Mouse (Mus musculus) hindbrain, embryonic 15.5 days (tissue): ENCODE measurements at regions not wholly inside any gene's neighbourhood (a gene's known extent, or its start where the extent isn't known, plus 50 kb on each side); places are given as distances from the start of the nearest gene placed in this dataset.

Experiments used
- ATAC-seq: fragments of 200-750 bp; cut with Nextera tagmentation; 2 replicates; pipeline ENCODE4 v1.8.0; 2017; ENCODE audit warnings: low read depth, moderate number of reproducible peaks, moderate TSS enrichment; ENCODE audit not compliant: low FRiP score
- H3K27ac ChIP-seq: fragments of 300-500 bp; sonication (generic); replicated peaks from 2 replicates; pipeline ENCODE4 v1.5.1; 2015; ENCODE audit warnings: mild to moderate bottlenecking, inconsistent platforms
- H3K27me3 ChIP-seq: fragments of 300-500 bp; sonication (generic); 2 replicates; pipeline ENCODE4 v1.6.1; 2015; ENCODE audit warnings: control low read depth, inconsistent platforms
- H3K36me3 ChIP-seq: fragments of 300-500 bp; sonication (generic); 2 replicates; pipeline ENCODE4 v1.6.1; 2015; ENCODE audit warnings: control low read depth, inconsistent platforms
- H3K4me1 ChIP-seq: fragments of 300-500 bp; sonication (generic); replicated peaks from 2 replicates; pipeline ENCODE4 v1.6.1; 2015; ENCODE audit warnings: control low read depth, inconsistent platforms
- H3K4me2 ChIP-seq: fragments of 300-500 bp; sonication (generic); 2 replicates; pipeline ENCODE4 v1.6.1; 2015; ENCODE audit warnings: moderate library complexity, mild to moderate bottlenecking, inconsistent platforms
- H3K4me3 ChIP-seq: fragments of 300-500 bp; sonication (generic); 2 replicates; pipeline ENCODE4 v1.5.1; 2015; ENCODE audit warnings: mild to moderate bottlenecking, inconsistent platforms
- H3K9ac ChIP-seq: fragments of 300-500 bp; sonication (generic); 2 replicates; pipeline ENCODE4 v1.6.1; 2015; ENCODE audit warnings: inconsistent platforms
- H3K9me3 ChIP-seq: fragments of 300-500 bp; sonication (generic); 2 replicates; pipeline ENCODE4 v1.6.1; 2016; ENCODE audit warnings: control low read depth, inconsistent platforms
- WGBS: fragments of 180-500 bp; shearing (Covaris S2); methylation state at CpG from one replicate; pipeline ENCODE4 v1.1.7; 2015; 5-methylcytosine and 5-hydroxymethylcytosine counted together

- no peak for ATAC-seq
- Histone ChIP-seq H3K4me1 (peaks cover 4% of the 10 kb centered on the region; the same call in 1 of the 2 replicates), H3K9ac (no peak overlapping the region), H3K4me3 (no peak overlapping the region), H3K36me3 (no peaks in the 10 kb centered on the region), H3K4me2 (no peak overlapping the region), H3K9me3 (no peaks in the 10 kb centered on the region), H3K27ac (no peak overlapping the region), H3K27me3 (no peaks in the 10 kb centered on the region)
- WGBS = 68% methylated on average over 6 of the region's 6 CpGs
Measured at GRCm38 (mm10) chr12:70547199-70547598, 94.3 kb downstream of the Tmx1 start.

GRCm38 (mm10) chr12:70549296-70549695, 96.4 kb downstream of the Tmx1 start:
- no peak overlapping the region for H3K27ac ChIP-seq
- H3K4me1 ChIP-seq = peaks cover under 1% of the 10 kb centered on the region; the same call in 1 of the 2 replicates
- H3K4me3 ChIP-seq = no peak overlapping the region
- no peak overlapping the region for H3K4me2 ChIP-seq
- no peaks in the 10 kb centered on the region for H3K36me3 ChIP-seq
- H3K9me3 ChIP-seq = no peaks in the 10 kb centered on the region
- WGBS = 78% methylated on average over 9 of the region's 9 CpGs
- no peak for ATAC-seq
- no peaks in the 10 kb centered on the region for H3K27me3 ChIP-seq
- no peak overlapping the region for H3K9ac ChIP-seq

GRCm38 (mm10) chr12:70553866-70554265, 101.0 kb downstream of the Tmx1 start:
- ATAC-seq = no peak
- whole genome bisulfite sequencing = 23% methylated on average over 6 of the region's 6 CpGs

GRCm38 (mm10) chr12:70554586-70554985, 101.7 kb downstream of the Tmx1 start:
- no peak overlapping the region for H3K9ac ChIP-seq
- H3K4me1 ChIP-seq = peaks cover 3% of the 10 kb centered on the region
- WGBS = 23% methylated on average over 7 of the region's 7 CpGs
- no peak overlapping the region for H3K27ac ChIP-seq
- H3K4me3 ChIP-seq = no peak overlapping the region
- ATAC-seq = no peak
- H3K9me3 ChIP-seq = no peaks in the 10 kb centered on the region
- H3K36me3 ChIP-seq = no peaks in the 10 kb centered on the region
- no peak overlapping the region for H3K4me2 ChIP-seq
- H3K27me3 ChIP-seq = no peaks in the 10 kb centered on the region

More at GRCm38 (mm10) chr12:70553866-70554265, 101.0 kb downstream of the Tmx1 start:
- H3K4me1 ChIP-seq = peaks cover 3% of the 10 kb centered on the region
- H3K36me3 ChIP-seq = no peaks in the 10 kb centered on the region
- H3K9me3 ChIP-seq = no peaks in the 10 kb centered on the region
- H3K27ac ChIP-seq = no peak overlapping the region
- H3K4me2 ChIP-seq = no peak overlapping the region
- no peak overlapping the region for H3K9ac ChIP-seq
- no peaks in the 10 kb centered on the region for H3K27me3 ChIP-seq
- no peak overlapping the region for H3K4me3 ChIP-seq

- H3K27me3 ChIP-seq = no peaks in the 10 kb centered on the region
- peaks cover 3% of the 10 kb centered on the region for H3K4me1 ChIP-seq
- no peak overlapping the region for H3K27ac ChIP-seq
- ATAC-seq = no peak
- H3K4me3 ChIP-seq = no peak overlapping the region
- no peak overlapping the region for H3K9ac ChIP-seq
- H3K36me3 ChIP-seq = no peaks in the 10 kb centered on the region
- H3K9me3 ChIP-seq = no peaks in the 10 kb centered on the region
- no peak overlapping the region for H3K4me2 ChIP-seq
- WGBS = 53% methylated on average over 3 of the region's 3 CpGs
Measured at GRCm38 (mm10) chr12:70555723-70556122, 102.8 kb downstream of the Tmx1 start.

- no peak overlapping the region for H3K9ac ChIP-seq
- WGBS = 68% methylated on average over 6 of the region's 6 CpGs
- H3K27me3 ChIP-seq = no peaks in the 10 kb centered on the region
- no peak for ATAC-seq
- H3K4me2 ChIP-seq = no peak overlapping the region
- H3K36me3 ChIP-seq = no peaks in the 10 kb centered on the region
- no peak overlapping the region for H3K4me3 ChIP-seq
- no peaks in the 10 kb centered on the region for H3K9me3 ChIP-seq
- no peak overlapping the region for H3K27ac ChIP-seq
- H3K4me1 ChIP-seq = peaks cover 3% of the 10 kb centered on the region
Measured at GRCm38 (mm10) chr12:70556820-70557219, 103.9 kb downstream of the Tmx1 start.

- no peak overlapping the region for H3K4me2 ChIP-seq
- WGBS = 92% methylated on average over 4 of the region's 4 CpGs
- no peak for ATAC-seq
Measured at GRCm38 (mm10) chr12:70563446-70563845, 110.6 kb downstream of the Tmx1 start.

GRCm38 (mm10) chr12:70575665-70576064, 122.8 kb downstream of the Tmx1 start:
- no peaks in the 10 kb centered on the region for H3K27me3 ChIP-seq
- WGBS = 57% methylated on average over 7 of the region's 7 CpGs
- ATAC-seq = no peak

More at GRCm38 (mm10) chr12:70563446-70563845, 110.6 kb downstream of the Tmx1 start:
- H3K9ac ChIP-seq = no peak overlapping the region
- H3K4me1 ChIP-seq = no peaks in the 10 kb centered on the region
- no peaks in the 10 kb centered on the region for H3K27me3 ChIP-seq
- H3K36me3 ChIP-seq = no peaks in the 10 kb centered on the region
- H3K4me3 ChIP-seq = no peak overlapping the region
- H3K27ac ChIP-seq = no peak overlapping the region
- no peaks in the 10 kb centered on the region for H3K9me3 ChIP-seq

GRCm38 (mm10) chr12:70577769-70578168, 124.9 kb downstream of the Tmx1 start:
- Histone ChIP-seq H3K4me1 (no peaks in the 10 kb centered on the region), H3K36me3 (no peaks in the 10 kb centered on the region), H3K27me3 (no peaks in the 10 kb centered on the region), H3K9me3 (no peaks in the 10 kb centered on the region), H3K4me2 (no peak overlapping the region), H3K27ac (no peak overlapping the region), H3K9ac (no peak overlapping the region), H3K4me3 (no peak overlapping the region)
- WGBS = 75% methylated on average over 4 of the region's 4 CpGs
- no peak for ATAC-seq

More at GRCm38 (mm10) chr12:70575665-70576064, 122.8 kb downstream of the Tmx1 start:
- H3K4me3 ChIP-seq = no peak overlapping the region
- no peak overlapping the region for H3K9ac ChIP-seq
- no peaks in the 10 kb centered on the region for H3K9me3 ChIP-seq
- no peaks in the 10 kb centered on the region for H3K36me3 ChIP-seq
- no peak overlapping the region for H3K27ac ChIP-seq
- H3K4me2 ChIP-seq = no peak overlapping the region
- H3K4me1 ChIP-seq = no peaks in the 10 kb centered on the region

GRCm38 (mm10) chr12:70579328-70579905, 126.5 kb downstream of the Tmx1 start:
- H3K9me3 ChIP-seq = no peaks in the 10 kb centered on the region
- H3K4me2 ChIP-seq = no peak overlapping the region
- no peaks in the 10 kb centered on the region for H3K36me3 ChIP-seq
- no peaks in the 10 kb centered on the region for H3K27me3 ChIP-seq
- H3K9ac ChIP-seq = no peak overlapping the region
- no peak overlapping the region for H3K4me3 ChIP-seq
- no peak overlapping the region for H3K27ac ChIP-seq
- no peak for ATAC-seq
- no peaks in the 10 kb centered on the region for H3K4me1 ChIP-seq
- 56% methylated on average over 8 of the region's 8 CpGs for WGBS

- H3K9me3 ChIP-seq = no peaks in the 10 kb centered on the region
- no peak for ATAC-seq
- H3K4me2 ChIP-seq = no peak overlapping the region
- no peak overlapping the region for H3K9ac ChIP-seq
- WGBS = 75% methylated on average over 2 of the region's 2 CpGs
- H3K4me3 ChIP-seq = no peak overlapping the region
- H3K27ac ChIP-seq = no peak overlapping the region
- no peaks in the 10 kb centered on the region for H3K27me3 ChIP-seq
- no peaks in the 10 kb centered on the region for H3K4me1 ChIP-seq
- H3K36me3 ChIP-seq = no peaks in the 10 kb centered on the region
Measured at GRCm38 (mm10) chr12:70586181-70586580, 133.3 kb downstream of the Tmx1 start.

- Histone ChIP-seq H3K4me3 (no peak overlapping the region), H3K27ac (no peak overlapping the region), H3K36me3 (no peaks in the 10 kb centered on the region), H3K27me3 (no peaks in the 10 kb centered on the region), H3K4me1 (no peaks in the 10 kb centered on the region), H3K4me2 (no peak overlapping the region), H3K9me3 (no peaks in the 10 kb centered on the region), H3K9ac (no peak overlapping the region)
- ATAC-seq = no peak
- WGBS = 66% methylated on average over 3 of the region's 3 CpGs
Measured at GRCm38 (mm10) chr12:70588234-70588633, 135.3 kb downstream of the Tmx1 start.

GRCm38 (mm10) chr12:70589315-70589742, 136.4 kb downstream of the Tmx1 start:
- ATAC-seq = no peak
- Histone ChIP-seq H3K4me2 (no peak overlapping the region), H3K27ac (no peak overlapping the region), H3K4me3 (no peak overlapping the region), H3K36me3 (no peaks in the 10 kb centered on the region), H3K4me1 (no peaks in the 10 kb centered on the region), H3K9ac (no peak overlapping the region), H3K9me3 (no peaks in the 10 kb centered on the region), H3K27me3 (no peaks in the 10 kb centered on the region)
- WGBS = 92% methylated on average over 2 of the region's 2 CpGs
